Mouse (Mus musculus) gastrocnemius, adult 8-10 months (tissue): ENCODE measurements around the gene Fam155a. TPM values are rescaled to one million over a fixed set of nuclear protein-coding genes. Genes with fewer than 3 reads are reported as not detected.
"Not testable (repeated sequence)": the region's sequence is repeated elsewhere in the genome, so short reads cannot be mapped to it uniquely, and the experiment has no call there.

Source experiments
- DNase-seq, 2 experiments: peaks; one replicate each; pipeline ENCODE4 v3.0.0; 2022; ENCODE audit warnings: low spot score in 2 of 2
- total RNA-seq, 4 experiments: library from RNA; stranded (reverse); gene quantifications; 2 replicates each; pipeline ENCODE4 v1.2.4; 2022

Gene Fam155a
- total RNA-seq, result under 1 TPM in 1 of 4 experiments, not detected in 3; 0.19 TPM

DNA sequence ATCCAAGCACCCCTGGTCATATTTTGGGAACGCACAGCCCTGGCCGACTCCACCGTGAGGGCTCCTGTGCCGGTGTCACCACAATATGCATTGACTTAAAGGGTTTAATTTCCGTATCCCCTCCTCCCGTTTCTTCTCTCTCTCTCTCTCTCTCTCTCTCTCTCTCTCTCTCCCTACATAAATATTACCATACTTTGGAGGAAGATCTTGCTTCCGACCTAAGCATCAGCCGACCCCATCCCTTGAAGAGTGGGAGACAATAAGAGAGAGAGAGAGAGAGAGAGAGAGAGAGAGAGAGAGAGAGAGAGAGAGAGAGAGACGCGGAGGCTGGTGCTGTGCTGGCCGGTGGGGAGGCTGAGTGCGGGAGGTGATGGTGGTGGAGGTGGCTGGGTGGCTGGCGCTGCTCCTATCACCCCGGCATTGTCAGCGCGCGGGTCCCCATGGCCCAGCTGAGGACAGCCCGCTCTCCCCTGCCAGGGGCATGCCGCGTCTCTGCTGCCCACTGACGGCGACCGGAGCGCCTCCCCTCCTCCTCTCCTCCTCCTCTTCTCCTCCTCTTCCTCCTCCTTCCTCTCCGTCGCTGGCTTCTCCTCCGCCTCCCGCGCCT, at the start of gene Fam155a:
Gene Fam155a (minus strand): TSS at position 163 of the 607 bp plus-strand sequence.
- DNase-seq, result no peak

DNA sequence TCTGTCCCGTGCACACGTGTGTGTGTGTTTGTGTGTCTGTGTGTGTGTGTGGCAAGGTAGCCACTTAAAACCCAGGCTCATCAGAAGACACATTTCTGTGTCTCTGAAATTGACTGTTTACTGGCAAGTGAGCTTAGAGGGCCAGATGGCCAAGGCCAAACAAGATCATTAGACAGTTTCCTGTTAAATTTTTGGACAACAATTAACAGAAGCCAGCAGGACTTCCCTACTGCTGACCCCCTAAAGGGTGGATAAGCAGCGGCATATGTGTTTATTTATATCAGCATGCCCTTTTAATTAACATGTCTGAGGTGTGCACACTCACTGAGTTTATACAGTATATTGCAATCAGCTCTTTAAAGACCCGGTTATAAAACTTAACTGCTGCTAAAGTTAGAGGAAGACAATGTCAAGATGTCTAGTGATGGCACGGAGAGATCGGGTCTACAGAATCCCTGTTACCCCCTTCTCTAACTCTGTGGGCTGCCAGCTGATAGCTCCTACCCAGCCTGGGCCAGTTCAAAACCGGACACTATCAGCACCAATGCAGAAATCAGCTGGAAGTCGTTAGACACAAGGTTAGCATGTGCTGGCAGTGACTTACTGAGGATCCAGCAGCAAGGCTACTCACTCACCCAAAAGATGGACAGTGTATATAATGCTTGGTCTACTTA, 42.4 kb upstream of the Fam155a start:
- no peak for DNase-seq

DNA sequence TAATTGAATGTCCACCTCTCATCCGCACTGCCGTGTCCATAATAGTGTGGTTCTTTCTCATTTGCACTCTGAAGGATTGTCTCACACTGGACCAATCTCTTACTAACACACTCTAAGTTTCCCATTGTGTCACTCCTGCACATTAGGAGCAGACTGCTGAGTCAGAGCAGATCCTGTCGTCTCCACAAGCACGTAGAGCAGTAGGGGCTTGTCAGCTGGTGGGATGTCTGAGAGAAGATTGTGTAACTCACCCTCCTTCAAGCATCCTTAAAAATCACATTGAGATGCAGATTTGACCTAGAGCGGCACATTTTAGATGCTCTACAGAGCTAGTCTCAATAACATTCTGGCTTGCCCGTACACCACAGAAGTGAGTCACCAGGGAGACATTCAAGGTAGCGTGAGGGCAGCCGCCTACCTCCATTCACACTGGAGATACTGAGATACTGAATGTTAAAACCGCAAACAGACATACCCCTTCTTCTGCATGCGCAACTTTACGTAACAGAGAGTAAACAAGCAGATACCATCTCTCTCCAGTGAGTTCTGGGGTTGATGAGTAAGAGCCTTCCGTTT, 40.1 kb upstream of the Fam155a start:
- no peak for DNase-seq

- no peak for DNase-seq
These were observed 37.6 kb upstream of the Fam155a start for GRCm38 (mm10) chr8:9808596-9808995.

DNA sequence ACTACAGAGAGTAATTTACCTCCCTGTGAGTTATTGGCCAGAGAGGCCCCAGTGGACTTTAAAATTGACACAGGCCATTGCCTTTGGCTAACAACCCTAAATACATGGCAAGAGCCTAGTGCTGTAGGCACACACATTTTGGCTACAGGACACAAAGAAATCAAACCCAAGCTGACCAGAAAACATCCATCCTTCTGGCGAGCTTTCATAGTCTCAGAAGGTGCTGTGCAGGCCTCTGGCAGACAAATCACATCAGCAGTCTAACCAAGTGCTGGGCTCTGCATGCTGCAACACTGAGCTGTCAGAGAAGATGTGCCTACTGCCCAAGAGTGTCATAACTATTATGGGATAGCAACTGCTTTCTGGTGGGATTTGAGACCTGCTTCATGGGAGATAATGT, 34.7 kb upstream of the Fam155a start:
- no peak for DNase-seq

- DNase-seq, result not testable (repeated sequence)
These were observed 29.4 kb upstream of the Fam155a start for GRCm38 (mm10) chr8:9800346-9800745.

DNA sequence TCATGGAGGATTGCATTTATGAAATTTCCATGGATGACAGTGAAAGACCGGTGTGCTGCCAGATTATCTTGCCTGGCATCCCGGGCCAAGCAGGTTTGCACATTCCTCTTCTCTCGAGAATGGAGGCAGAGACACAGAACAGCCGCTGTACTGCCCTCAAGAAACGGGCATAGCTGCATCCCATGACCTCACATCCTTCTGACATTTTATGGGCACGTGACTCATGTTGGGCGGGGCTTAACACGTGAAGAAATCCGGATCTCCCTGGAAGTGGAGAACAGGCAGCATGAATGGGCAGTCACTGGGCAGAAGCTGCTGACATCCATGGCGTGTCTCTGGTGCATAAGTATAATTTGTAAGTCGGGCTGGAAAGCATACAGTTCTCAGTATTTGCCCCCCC, 29.0 kb upstream of the Fam155a start:
- no peak for DNase-seq

- no peak for DNase-seq
These were observed 26.6 kb upstream of the Fam155a start for GRCm38 (mm10) chr8:9797514-9797913.

DNA sequence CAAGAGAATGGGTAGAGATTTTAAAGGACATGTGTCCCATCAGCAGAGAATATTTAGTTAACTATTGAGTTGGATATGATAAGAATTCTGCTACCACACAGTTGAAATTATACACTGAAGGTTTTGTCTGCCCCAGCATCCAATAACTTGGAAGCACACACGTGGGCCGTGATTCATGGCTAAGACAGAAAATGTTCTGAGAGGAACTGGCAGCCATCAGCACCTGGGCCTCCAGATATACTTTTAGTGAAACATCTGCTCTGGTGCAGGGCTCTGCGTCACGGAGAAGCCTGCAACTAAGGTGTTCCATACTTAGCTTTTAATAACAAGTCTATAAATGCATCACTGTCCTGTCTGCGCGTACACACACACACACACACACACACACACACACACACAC, 24.8 kb upstream of the Fam155a start:
- DNase-seq, result no peak

- no peak for DNase-seq
These were observed 22.4 kb upstream of the Fam155a start for GRCm38 (mm10) chr8:9793351-9793750.

DNA sequence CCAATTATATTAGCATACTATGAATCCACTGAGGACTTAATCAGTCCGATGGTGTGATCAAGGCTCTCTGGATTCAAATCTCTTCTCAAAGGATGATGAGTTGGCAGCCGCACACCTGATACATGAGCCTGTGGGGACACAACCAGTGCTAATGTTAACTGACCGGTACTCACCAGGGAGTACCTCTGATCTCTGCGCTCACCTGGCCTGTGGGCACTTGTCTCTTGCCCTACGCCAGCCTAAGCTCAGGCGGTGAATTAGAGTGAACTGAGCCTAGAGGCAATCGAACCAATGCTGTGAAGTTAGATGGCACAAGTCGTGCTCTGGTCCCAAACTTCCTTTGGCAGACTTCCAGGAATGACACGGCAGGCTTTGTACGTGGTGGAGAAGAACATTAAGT, 9.4 kb upstream of the Fam155a start:
- DNase-seq, result no peak

- DNase-seq, result no peak
These were observed 7.2 kb upstream of the Fam155a start for GRCm38 (mm10) chr8:9778148-9778547.

GRCm38 (mm10) chr8:9776818-9777217, 5.9 kb upstream of the Fam155a start:
- no peak for DNase-seq

- DNase-seq, result no peak
These were observed 1.5 kb upstream of the Fam155a start for GRCm38 (mm10) chr8:9772519-9772840.

GRCm38 (mm10) chr8:9771606-9772518, 901 bp upstream of the Fam155a start:
- DNase-seq, result no peak

DNA sequence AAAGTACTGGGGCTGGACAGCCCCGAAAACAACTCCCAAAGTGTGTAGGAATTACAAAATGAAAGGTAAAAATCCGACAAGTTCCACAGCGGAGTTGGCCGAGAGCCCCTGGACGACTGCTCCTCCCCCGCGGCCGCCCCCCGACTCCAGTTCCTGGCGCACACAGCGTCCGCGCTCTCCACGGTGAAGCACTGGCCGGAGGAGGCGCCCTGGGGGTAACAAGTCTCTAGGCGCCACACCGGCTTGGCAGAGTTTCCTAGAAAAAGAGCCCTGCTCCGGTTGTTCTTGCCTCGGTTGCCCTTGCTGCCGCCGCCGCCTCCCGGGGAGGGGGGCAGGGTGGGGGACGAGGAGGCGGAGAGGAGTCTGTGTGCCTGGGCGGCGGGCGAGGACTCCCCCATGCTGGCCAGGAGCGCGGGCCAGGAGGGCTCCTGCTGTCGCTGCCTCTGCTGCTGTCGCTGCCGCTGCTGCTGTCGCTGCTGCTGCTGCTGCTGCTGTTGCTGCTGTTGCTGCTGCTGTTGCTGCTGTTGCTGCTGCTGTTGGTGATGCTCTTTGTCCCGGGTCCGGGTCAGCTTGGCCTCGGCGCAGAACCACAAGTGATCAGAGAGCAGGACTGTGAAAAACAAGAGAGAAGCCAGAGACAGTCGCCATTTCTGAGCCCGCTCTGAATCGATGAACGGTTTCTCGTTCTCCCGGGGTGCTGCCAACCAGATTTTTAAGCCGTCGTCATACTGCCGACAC, 531 bp downstream of the Fam155a start:
- DNase-seq, result no peak

DNA sequence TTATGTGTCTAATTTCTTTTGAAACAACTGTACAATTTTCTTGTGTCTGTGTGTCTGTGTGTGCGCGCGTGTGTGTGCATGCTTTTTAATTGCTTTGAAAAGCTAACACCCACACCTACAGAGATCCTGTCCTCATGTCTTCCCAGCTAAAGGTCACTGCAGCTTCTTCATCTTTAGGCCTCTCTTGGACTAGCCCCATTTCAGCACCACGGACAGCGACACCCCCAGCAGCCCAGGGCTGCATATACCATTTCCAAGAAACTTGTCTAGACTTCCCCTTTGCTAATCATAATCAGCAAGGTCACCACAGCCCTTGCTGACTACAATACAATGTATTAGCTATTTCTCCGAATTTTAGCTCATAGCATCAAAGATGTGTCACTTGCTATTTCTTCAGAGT, 1.9 kb downstream of the Fam155a start:
- no peak for DNase-seq

- DNase-seq, result no peak
These were observed 35.8 kb downstream of the Fam155a start for GRCm38 (mm10) chr8:9735169-9735568.

DNA sequence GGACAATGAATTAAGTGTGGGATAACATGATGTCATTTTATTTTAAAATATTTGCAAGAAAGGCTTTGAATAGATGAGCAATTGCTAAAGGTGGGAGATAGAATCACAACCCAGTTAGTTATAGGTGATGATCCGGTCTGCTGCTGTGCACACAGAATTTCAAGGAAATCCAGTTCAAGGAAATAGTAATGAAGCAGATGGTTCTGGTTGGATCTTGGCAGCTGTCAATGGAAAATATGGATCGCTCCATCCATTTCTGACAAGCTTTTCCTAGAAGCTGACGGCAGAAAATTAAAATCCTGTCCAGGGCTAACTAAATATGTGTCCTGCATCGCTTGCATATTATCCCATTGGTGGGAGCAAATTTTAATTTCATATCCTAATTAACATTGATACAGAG, 61.2 kb downstream of the Fam155a start:
- no peak for DNase-seq

DNA sequence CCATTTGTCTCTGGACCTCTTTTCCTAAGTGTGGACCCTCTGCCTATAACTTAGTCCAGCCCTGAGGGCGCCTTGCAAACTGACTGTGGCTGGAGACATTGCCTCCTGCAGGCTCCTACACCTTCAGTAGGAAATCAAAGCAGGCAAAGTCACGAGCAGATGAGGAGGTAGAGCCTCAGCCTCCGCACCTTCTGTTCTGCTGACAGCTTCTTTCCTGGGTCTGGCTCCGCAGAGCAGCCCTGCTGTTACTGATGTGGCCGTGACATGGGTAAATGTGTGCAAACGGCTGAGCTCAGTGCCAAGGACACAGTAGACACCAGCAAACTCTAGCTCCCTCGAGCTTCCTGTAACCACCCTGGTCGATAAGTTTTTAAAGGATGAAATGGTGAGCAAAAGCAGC, 63.5 kb downstream of the Fam155a start:
- DNase-seq, result no peak

- no peak for DNase-seq
These were observed 76.2 kb downstream of the Fam155a start for GRCm38 (mm10) chr8:9694794-9695193.
